Mouse (Mus musculus) spleen, adult 2 months (tissue): ENCODE data around the gene Ssrp1.

ENCODE experiments used
- CTCF ChIP-seq: fragments of 200-500 bp; IDR thresholded peaks from 2 replicates; pipeline ENCODE4 v1.5.1; 2011; ENCODE audit warnings: mild to moderate bottlenecking, inconsistent platforms; ENCODE audit not compliant: insufficient read depth, insufficient read length, insufficient replicate concordance; ENCODE audit errors: extremely low read depth
- POLR2A ChIP-seq: fragments of 200-500 bp; IDR thresholded peaks from 2 replicates; pipeline ENCODE4 v1.6.1; 2011; ENCODE audit warnings: low read depth, low read length, inconsistent platforms

DNA sequence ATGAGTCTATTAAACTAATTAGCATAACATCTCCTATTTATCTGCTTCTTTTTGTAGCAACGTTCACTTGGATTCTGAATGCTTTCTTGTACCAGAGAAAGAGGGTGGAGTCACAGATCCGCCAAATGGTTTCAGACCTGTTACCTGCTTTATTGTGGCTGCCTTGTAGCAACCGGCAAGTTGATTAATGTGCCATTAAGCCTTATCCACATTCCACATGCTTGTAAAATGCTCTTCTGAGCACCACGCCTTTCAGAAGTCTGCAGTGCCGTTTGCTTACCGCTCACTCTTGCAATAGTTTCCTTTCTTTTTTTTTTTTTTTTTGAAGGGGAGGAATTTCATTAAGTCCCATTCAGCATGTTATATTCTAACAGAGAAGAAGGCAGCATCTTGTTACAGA is 7.1 kb upstream of the Ssrp1 start:
- TF ChIP-seq POLR2A (no peak), CTCF (no peak)
